Mouse (Mus musculus): ENCODE results near the gene Abca4.
"Not testable (repeated sequence)": the region's sequence is repeated elsewhere in the genome, so short reads cannot be mapped to it uniquely, and the experiment has no call there.

Abca4 gene

DNA sequence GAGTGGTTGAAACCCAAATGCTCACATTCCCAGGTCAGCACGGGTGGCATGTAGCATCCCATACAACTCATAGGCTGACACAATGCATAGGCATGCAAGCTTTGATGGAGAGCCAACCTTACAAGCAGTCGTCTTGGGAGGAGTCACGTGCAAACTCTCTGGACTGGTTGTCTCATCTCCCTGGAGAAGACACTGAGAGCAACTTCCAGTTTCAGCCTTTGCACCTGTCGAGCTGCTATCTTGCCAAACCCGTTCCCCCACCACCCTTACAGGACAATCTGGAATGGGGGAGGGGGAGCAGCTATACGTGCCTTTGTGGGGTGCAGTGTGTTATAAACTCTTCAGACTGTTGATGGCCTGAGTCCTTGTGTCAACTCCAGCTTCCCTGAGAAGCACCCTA is 4.9 kb downstream of the Abca4 start:
- no peak for DNase-seq (ENCODE audit: low read depth in 1 of 2, low spot score in 2 of 2)

- DNase-seq (ENCODE audit: low read depth in 1 of 2, low spot score in 2 of 2), result no peak
Observed at GRCm38 (mm10) chr3:122058439-122059198, 14.4 kb downstream of the Abca4 start.

- DNase-seq (ENCODE audit: low read depth in 1 of 2, low spot score in 2 of 2), result no peak
Observed at GRCm38 (mm10) chr3:122062586-122062985, 18.3 kb downstream of the Abca4 start.

DNA sequence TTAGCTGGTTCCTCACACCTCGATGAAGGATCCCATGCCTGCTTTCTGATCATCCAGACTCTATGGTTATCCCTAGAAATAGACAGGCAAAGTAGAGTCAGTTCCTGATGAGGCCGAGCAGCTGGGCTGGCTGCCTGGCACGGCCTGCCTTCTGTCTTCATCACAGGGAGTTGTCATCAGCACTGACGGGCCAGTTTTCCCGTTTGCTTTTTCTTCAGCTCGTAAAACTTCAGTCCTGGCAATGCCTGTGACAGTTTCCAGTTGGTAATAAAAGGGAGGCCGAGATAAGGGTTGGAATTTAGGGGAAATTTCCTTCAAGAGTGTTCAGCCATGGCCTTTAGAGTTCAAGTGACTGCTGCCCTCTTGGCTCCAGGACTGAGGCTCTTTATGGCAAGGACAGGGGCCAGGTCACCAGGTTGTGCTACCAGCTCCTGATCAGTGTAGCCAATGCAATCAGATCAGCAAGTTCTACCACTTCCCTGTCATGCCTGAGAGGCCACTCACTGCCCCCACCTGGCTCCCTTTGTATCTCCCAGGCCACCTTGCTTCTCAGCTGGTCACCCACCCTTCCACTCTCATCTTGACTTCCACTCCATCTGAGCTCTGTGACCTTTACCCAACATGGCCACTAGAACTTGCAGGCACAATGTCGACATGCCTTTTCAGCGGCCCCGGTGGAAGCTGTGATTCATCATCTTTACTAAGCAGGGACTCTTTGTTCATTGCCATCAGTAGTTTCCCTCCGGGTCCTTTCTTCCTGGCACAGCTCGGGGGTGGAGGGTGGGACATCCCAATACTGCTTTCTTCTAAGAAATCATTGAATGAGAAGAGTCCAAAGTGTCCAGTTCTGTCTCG is 20.5 kb downstream of the Abca4 start:
- no peak for DNase-seq (ENCODE audit: low read depth in 1 of 2, low spot score in 2 of 2)

DNA sequence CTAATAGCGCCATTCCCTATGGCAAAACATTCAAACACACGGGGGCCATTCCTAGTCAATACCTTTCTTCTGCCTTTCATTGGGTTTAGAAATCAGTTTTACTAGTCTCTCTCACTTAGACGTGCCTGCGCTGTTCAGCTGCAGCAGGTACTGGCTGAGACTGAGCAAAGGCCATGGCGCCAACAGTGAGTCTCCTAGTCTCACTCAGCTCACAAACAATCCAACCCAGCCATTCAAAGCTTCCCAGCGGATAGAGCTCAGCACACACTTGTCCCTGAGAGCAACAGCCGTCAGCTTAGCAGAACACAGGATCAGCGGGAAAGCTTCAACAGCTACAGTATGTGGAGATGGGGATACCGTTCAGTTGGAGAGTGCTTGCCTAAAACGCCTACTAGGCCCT is 27.5 kb downstream of the Abca4 start:
- no peak for DNase-seq (ENCODE audit: low read depth in 1 of 2, low spot score in 2 of 2)

- DNase-seq (ENCODE audit: low read depth in 1 of 2, low spot score in 2 of 2), result no peak
Observed at GRCm38 (mm10) chr3:122072646-122073571, 28.7 kb downstream of the Abca4 start.

DNA sequence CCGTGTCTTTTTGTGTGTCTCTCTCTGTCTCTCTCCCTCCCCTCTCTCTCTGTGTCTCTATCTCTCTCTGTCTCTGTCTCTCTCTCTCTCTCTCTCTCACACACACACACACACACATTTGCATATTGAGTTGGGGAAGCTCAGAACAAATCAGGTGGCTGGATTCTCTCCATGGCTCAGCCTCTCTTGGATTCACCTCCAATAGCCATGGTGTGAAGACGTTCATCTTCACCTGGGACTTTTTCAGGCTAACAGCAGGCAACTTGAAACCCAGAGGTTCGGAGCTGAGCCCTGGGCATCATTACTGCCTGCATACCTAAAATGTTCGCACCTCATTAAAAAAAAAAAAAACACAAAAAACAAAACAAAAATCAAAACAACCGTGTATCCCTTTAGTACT is 29.4 kb downstream of the Abca4 start:
- DNase-seq (ENCODE audit: low read depth in 1 of 2, low spot score in 2 of 2), result no peak

GRCm38 (mm10) chr3:122074334-122074733 is 30.1 kb downstream of the Abca4 start:
- DNase-seq (ENCODE audit: low read depth in 1 of 2, low spot score in 2 of 2), result no peak

GRCm38 (mm10) chr3:122078141-122078540 is 33.9 kb downstream of the Abca4 start:
- no peak for DNase-seq (ENCODE audit: low read depth in 1 of 2, low spot score in 2 of 2)

GRCm38 (mm10) chr3:122079172-122079571 is 34.9 kb downstream of the Abca4 start:
- DNase-seq (ENCODE audit: low read depth in 1 of 2, low spot score in 2 of 2), result no peak

DNA sequence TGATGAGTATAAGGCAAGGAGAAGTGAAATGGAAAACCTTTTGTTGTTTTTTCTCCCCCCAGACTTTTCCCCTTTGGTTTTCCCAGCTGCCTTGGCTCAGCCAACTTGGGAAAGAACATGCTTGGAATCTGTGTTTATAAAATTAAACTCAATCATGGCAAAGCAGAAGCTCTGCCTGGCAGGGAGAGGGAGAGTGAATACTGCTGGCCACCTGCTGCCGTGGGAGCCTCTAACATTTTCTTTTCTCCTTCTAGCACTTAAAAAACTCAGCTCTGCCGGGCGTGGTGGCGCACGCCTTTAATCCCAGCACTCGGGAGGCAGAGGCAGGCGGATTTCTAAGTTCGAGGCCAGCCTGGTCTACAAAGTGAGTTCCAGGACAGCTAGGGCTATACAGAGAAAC is 37.4 kb downstream of the Abca4 start:
- not testable (repeated sequence) for DNase-seq (ENCODE audit: low read depth in 1 of 2, low spot score in 2 of 2)

DNA sequence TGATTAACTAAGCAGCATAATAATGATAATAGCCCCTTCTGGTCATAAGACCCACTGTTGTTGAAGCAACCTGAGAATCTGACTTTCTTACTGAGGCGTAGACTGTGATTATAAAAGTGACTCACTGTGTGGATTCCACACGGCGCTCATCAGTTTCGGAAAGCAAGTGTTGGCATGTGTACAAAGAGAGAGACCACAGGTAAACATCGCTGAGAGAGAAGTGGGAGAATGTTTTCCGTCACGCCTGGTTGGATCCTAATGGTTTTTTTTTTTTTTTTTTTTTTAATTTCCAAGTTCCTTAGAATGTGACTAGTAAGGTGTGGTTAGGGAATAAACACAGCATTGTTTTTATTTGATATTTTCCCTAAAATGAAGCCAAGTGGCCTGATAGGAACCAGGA is 38.1 kb downstream of the Abca4 start:
- no peak for DNase-seq (ENCODE audit: low read depth in 1 of 2, low spot score in 2 of 2)

DNA sequence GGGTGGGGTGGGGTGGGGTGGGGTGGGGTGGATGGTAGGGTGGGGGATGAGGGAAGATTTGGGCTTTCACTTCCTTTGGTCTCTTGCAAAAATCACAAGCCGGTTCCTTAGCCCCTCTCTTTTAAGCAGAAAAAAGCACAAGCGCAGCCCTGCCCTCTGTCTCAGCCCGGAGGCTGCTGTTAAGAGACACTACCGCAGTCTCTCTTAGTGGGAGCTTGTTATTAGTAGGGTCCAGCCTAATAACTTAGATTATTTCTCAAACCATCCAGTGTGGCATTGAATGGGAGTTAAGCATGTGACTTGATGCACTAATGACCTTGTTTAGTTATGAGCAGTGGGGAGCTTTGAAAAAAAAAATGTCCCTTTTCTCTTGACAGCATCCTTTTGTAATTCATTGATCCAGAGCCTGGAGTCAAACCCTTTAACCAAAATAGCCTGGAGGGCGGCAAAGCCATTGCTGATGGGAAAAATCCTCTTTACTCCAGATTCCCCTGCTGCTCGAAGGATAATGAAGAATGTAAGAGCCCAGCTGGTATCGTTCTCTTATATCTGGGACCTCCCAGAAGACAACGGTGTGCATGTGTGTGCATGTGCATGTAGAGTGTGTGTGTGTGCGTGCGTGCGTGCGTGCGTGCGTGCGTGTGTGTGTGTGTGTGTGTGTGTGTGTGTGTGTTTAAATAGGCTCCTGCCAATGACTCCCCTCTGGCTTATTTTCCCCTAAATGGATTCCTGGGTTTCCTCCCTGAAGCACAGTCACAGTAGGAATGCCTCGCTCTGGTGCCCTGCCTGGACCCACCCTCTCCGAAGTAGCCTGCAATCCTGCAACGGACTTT is 41.1 kb downstream of the Abca4 start:
- DNase-seq (ENCODE audit: low read depth in 1 of 2, low spot score in 2 of 2), result no peak

GRCm38 (mm10) chr3:122088054-122088681 is 43.9 kb downstream of the Abca4 start:
- no peak for DNase-seq (ENCODE audit: low read depth in 1 of 2, low spot score in 2 of 2)

- DNase-seq (ENCODE audit: low read depth in 1 of 2, low spot score in 2 of 2), result no peak
Observed at GRCm38 (mm10) chr3:122090338-122090737, 46.1 kb downstream of the Abca4 start.

GRCm38 (mm10) chr3:122099713-122100112 is 55.5 kb downstream of the Abca4 start:
- DNase-seq (ENCODE audit: low read depth in 1 of 2, low spot score in 2 of 2), result no peak

- no peak for DNase-seq (ENCODE audit: low read depth in 1 of 2, low spot score in 2 of 2)
Observed at GRCm38 (mm10) chr3:122102091-122102490, 57.8 kb downstream of the Abca4 start.

DNA sequence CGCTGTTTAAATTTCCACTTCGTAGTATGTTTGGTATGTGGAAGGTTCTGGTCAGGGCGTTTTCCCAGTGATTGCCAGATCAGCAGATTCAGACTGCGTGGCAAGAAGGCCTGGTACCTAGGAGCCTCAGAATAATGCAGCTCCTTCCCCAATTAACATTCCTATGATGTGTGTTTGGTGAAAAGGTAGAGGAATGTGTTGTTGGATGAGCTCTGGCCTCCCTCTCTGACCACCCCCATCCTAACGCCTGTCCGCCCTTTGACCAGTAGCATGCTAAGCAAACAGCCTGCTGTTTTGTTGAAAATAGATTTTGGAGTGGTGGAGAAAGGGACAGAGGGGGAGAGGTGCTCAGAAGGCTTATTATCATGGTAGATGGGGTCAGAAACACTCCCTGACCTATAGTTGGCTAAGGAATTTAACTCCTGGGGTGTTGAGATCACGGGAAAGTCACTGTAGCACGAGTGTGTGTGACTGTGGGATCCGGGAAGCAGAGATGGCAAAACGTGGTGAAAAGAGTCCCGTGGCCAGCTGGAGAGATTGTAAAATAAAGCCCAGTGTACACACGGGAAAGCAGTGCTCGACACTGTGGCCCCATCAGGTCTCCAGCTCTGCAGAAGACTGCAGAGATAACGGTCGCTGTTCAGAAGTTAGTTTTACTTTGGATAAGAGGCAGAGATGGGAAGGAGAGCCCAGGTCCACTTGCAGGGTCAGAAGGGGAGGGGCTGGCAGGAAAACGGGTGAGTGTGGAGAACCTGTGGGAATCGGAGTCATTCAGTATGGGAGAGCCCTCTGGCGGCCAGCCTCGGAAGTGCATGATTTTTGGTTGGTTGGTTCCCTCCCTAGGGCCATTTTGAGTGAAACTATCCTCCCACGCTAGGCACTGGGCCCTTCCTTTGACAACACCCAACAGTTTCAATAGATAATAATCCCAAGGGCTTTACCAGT is 59.9 kb downstream of the Abca4 start:
- peak; percentile 17 to 36 for DNase-seq (ENCODE audit: low read depth in 1 of 2, low spot score in 2 of 2)

DNA sequence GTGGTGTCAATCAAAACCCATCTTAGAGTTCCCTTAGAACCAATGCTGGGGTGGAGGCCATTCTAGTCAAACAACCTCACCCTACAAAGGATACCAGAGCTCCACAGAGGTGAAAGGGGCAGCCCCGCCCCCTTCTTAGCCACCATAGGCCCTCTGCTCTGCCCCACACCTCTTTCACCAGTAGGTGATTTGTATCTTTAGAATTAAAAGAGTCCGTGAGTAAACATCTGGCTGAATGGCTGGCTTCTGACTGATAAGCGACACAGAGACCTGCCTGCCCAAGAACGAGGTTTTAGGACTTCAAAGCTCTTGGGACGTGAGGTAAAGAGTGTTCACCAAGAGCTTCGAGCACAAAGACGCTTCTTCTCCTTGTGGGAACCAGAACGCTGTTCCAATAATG is 62.7 kb downstream of the Abca4 start:
- DNase-seq (ENCODE audit: low read depth in 1 of 2, low spot score in 2 of 2), result no peak
